Mouse (Mus musculus) thymus, adult 2 months (tissue): ENCODE results near the gene Slc1a4.

Source experiments
- CTCF ChIP-seq: fragments of 200-500 bp; IDR thresholded peaks from 2 replicates; pipeline ENCODE4 v1.5.1; 2012; ENCODE audit warnings: mild to moderate bottlenecking, control low read depth, low read length, moderate library complexity, borderline replicate concordance; ENCODE audit not compliant: control insufficient read depth, poor library complexity, insufficient read depth; ENCODE audit errors: extremely low read depth
- POLR2A ChIP-seq: fragments of 200-500 bp; IDR thresholded peaks from 2 replicates; pipeline ENCODE4 v1.6.1; 2012; ENCODE audit warnings: mild to moderate bottlenecking, low read length, control low read depth, moderate library complexity; ENCODE audit not compliant: control insufficient read depth, poor library complexity, insufficient read depth; ENCODE audit errors: extremely low read depth

DNA sequence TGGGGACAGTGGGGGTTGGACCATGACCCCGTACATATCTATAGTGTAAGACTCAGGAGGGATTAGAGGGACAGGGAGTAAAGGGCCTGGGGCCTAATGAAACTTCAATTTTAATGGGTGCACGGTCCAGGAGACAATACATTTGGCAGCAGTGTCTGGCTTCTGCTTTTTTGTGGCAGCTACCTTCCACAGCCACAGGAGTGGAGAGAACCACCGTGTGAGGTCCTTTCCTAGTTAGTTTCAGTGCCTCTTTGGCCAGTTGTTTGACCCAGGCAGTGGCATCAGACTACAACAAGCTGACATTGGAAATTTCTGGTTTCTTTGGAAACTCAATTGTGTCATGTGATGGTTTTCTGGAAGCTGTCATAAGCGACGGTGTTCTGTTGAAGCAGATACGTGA is 62.6 kb downstream of the Slc1a4 start:
- TF ChIP-seq POLR2A (no peak), CTCF (no peak)
